Mouse (Mus musculus) 416B (cell line): ENCODE results near the gene Gm47841.
A peak's percentile ranks its signal among the peaks of the same experiment; 100 is the strongest.

ENCODE experiments used
- DNase-seq: peaks from one replicate; pipeline ENCODE4 v3.0.0; 2011; ENCODE audit warnings: low read depth

The Gm47841 gene

DNA sequence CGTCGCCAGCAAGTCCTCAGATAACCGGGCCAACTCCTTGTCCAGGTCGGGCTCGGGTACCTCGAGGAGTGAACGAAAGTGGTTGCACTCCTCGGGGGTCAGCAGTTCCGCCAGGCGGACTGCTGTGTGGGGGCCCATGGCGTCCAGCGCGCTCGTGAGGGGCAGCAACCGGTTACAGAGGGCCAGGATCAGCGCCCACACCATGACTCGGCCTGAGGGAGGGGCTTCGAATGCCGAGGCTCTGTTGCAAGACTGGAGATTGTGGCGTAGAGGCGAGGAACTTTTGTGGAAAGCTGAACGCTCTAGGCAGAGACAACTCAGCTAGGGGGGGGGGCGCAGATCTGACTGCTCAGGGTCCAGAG lies at the start of gene Gm47841:
Gm47841 (minus strand) TSS at position 204 of the 362 bp plus-strand sequence.
- DNase-seq, result no peak

DNA sequence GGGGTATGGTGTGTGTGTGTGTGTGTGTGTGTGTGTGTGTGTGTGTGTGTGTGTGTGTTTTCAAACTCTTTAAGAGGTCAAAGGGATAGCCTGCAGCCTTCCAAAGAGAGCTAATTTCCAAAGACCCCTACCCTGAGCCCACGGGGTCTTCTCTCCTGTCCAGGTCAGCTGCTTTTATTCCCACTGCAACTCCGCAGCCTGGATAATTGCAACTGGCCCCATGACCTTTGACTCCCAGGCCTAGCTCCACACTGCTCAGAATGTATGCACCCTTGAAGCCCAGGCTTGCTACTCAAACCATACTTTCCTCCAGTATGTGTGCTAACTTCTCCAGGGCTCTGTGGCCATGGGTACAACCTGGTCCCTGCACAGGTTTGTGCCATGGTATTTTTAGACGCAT lies 48.2 kb upstream of the Gm47841 start:
- no peak for DNase-seq

DNA sequence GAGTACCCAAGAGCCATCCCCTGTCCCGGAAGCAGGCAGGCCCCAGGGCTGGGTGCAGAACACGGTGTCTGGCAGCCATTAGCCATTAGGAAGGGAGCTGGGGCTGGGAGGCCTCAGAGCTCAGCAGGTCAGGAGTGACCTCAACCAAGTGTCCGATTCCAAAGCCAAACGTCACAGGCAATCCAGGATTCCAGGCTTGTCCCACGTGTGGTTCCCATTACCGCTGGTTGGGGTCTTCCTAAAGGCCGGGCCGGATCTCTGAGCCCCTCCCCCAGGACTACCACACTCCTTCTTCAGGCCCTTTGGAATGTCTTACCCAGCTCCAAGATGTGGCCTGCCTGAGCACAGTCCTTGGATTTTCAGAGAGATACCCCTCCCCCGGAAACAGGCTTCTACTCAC lies 47.8 kb upstream of the Gm47841 start:
- DNase-seq, result no peak

DNA sequence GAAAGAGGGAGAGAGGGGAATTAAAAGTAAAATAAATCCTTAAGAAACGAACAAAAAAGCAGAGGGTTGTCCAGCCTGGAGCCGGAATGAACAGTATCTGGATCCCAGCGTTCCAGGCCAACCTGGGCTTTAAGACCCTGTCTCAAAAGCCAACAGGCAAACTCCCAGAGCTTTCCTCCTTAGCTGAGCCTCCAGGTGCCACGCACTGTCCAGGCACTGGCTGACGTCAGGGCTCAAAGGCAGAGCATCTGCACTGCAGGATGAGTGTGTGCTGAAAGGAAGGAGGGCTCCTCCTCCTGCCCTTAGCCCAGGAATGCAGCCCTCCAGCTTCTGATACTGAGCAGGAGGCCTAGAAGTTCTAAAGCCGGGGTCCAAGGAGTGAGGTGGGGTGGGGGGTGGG lies 46.8 kb upstream of the Gm47841 start:
- DNase-seq, result no peak

DNA sequence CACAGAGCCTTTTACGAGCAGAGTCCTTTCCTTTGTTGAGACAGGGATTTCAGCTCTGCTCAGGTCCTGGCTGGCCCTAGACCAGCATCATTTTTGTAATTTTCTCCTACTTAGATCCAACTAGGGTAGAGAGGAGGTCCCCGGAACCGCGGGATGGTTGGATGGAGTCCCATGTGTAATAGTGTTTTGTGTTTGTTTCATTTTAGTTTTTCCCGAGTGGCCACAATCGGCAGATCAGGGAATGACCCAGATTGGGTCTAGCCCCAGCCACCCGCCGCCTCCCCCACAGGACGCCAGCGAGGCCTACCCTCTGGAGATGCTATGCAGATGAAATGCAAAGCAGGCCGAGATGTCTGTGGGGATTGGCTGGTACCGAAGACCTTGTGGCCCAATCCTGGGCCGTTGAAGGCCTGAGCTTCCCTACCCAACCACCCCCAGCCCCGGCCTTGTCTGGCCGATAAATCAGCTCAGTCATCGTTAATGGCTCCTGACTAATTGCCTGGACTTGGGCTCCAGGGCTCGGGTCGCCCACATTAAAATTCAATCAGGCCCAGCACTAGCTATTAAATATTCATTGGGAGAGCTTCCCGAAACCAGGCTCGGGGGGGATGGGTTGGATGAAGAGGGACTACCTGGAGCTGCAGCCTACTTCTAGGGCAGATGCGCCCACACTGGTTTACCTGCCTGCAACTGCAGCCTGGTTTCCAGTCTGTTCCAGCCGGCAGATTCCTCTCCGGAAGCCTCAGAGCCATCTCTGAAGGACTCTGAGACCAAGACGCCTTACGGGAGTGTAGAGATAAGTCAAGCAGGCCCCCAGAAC lies 45.8 kb upstream of the Gm47841 start:
- DNase-seq, result no peak

DNA sequence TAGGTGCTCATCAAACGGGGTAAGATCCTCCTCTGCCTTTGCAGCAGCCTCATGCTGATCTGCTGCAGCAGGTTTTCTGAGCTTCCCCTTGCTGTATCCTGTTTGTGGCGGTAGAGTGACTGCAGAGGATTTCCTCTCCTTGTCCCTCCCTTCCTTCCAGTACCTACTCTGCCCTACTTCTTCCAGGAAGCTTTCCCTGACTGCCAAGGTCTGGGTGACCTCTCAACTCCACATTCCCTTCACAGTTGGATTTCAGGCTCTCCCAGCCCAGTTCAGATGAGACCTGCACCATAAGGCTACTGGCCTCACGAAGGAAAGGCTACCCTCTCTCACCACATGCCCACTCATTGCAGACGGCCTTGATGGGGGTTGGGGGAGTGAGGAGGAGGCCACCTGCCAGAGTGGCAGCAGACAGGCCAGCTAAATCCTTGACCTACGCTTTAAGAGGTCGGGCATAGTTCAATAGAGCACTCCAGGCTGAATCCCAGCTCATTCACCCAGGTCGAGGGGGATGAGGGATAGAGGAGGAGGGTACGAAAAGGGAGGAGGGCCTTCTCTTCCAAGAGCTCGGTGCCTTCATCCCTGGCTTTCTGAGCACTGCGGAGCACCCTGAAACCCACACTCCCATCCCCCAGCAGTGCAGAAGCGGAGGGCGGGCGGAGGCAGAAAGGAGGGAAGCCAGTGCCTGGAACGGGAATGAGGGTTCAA lies 45.1 kb upstream of the Gm47841 start:
- DNase-seq, result no peak

DNA sequence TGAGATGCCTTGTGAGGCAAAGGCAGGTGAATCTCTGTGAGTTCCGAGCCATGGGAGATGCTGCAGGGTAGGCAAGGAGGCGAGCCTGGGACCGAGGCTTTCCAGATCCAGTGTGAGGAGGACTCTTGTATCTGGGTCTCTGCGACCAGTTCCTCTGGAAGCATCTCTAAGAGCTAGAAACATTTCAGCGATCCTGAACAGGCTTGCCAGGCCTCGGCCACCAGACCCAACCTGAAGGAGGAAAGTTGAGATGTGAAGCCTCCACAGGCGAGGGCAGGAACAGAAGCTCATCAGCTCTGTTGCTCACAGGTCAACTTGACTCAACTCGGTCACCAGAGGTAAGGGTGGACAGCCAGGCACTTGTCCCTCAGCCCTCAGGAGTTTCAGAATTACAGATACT lies 44.4 kb upstream of the Gm47841 start:
- no peak for DNase-seq

DNA sequence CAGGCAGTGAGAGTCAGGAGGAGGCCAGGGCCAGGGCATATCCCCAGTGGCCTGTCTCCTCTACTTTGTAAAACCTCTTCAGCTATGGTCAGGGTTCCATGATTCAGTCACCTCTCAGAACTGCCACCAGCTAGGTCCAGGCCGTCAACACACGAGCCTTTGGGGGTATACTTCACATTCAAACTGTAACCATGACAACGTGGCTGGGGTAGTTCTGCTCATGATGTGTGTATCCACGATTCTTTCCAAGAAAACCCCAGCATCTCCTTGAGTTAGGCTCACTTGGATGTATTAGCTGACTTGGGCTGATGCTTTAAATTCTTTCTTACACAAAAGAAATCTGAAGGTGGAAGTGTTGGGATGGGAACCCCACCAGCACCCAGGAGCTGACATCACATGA lies 41.1 kb upstream of the Gm47841 start:
- no peak for DNase-seq

DNA sequence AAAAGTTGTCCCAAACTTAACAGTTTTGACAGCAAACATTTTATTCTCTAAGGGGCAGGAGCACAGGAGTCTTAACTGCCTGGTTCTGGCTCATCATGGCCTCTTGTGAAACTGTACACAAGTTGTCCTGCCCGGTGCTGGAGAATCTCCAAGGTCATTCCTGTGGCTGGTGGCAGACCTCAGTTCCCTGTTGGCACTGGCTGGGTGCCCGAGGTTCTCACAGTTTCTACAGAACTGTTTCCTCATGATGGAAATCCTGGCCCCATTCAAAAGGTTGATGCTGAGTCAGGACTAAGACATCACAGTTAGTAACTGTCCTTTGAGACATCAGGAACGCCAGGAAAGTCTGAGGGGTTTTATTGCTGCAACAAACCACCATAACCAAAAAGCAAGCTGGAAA lies 39.8 kb upstream of the Gm47841 start:
- peak; percentile 46 for DNase-seq

DNA sequence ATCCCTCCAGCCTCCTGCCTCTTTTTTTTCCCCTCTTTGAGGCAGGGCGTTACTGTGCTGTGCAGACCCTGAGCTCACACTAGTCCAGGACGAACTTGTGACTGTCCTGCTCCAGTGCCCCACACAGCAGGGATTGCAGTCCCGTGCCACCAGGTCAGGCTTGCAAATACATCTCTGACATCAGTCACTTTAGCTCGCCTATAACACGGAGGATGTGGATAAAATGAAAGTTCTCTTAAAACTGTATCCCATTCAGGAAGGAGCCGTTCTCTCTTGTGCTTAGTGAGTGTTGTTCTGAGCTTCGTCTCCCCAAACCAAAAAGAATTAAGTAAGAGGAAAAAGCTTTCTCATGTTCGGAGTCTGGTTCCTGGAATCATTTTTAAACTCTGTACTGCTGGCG lies 39.3 kb upstream of the Gm47841 start:
- DNase-seq, result no peak

DNA sequence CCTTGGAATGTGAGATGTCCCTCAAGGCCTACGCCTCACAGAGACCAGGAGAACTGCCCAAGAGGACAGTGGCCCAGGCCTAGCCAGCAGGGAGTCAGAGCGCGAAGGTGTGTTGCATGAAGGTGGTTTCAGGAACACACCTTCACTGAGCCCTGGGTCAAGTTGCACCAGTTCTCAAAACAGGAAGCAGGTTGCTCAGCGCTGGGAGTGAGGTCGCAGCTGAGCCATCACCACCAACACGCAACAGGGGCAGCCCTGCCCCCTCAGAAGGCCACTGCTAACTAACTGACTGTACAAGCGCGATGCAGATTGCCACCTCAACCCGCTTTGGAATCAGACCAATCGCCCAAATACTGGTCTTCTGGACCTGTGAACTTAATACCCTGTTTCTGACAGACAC lies 37.3 kb upstream of the Gm47841 start:
- DNase-seq, result peak; percentile 7

DNA sequence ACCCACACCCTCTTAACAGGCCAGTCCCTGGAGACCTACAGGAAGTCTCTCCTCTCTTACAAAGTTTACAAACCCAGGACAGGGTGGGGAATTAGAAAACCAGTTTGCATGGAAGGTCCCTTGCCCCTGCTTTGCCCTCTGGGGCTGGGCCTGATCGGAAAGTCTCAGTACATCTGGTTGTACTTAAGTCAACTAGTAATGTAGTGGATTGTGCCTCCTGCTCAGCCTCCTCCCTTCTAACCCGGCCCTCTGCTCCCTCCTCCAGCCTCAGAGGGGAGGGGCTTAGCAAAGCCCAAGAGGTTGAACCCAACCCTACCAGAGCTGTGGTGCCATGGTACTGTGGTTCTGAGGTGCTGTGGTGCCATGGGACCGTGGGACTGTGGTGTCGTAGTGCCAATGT lies 35.0 kb upstream of the Gm47841 start:
- no peak for DNase-seq

DNA sequence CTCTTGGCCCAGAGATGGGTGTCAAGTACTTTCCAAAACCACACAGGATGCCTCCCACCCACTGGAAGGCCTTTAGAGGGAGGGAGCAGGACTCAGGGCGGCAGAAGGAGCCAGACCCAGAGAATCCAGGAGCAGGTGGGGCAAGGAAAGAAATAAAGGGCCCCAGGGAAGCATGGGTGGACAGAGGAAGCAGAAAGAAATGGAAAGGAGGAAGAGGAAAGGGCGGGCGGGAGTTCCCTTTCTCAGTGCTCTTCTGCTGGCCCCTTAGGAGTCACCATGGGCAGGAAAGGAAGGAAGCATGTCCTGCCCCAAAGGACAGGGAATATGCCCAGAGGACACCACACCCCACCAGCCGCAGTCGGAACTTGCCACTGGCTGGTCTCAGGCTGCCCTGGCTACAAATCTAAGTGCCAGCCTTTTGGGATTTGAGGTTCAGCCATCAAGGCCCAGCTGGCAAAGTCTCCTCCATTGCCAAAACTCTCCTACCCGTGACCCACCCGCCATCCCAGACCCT lies 33.9 kb upstream of the Gm47841 start:
- no peak for DNase-seq

DNA sequence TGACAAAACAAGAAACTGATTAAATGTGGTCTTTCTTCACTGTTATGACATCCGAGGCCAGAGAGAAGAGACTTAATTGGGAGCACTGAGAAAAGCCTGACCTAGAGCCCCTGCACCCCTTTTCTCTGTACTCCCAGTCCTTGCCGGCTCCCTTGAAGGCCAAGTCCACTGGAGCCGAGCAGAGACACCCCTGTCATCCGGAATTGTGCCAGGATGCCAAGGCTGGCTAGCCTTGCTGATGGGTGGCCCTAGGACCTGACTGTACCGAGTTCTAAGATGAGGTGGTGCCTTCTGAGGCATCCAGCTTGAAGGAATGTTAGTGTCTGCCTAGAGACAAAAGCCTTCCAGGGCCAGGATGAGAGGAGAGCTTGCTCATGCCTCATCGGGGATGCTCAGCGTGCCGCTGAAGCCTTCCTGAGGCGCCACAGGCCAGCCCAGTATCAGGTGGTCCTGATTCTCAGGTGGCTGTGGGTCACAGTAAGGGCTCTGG lies 32.9 kb upstream of the Gm47841 start:
- no peak for DNase-seq

DNA sequence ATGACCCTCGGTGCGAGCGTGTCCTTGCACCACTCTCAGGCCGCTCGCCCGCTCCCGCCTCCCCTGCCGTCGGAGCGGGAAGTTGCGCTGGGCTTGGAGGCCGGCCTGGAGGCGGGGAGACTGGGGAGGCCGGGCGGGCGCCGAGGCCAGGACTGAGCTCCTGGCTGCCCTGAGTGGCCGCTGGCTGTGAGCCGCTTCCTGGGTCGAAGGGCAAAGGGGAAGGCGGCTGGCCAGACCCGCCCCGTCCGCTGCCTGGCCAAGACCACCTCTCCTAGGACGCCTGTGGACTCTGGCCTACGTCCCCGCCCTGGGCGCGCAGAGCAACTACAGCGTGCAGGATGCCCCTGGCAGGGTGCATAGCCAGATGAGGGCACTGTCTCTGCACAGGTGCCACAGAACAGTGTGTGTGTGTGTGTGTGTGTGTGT lies 31.5 kb upstream of the Gm47841 start:
- DNase-seq, result no peak

DNA sequence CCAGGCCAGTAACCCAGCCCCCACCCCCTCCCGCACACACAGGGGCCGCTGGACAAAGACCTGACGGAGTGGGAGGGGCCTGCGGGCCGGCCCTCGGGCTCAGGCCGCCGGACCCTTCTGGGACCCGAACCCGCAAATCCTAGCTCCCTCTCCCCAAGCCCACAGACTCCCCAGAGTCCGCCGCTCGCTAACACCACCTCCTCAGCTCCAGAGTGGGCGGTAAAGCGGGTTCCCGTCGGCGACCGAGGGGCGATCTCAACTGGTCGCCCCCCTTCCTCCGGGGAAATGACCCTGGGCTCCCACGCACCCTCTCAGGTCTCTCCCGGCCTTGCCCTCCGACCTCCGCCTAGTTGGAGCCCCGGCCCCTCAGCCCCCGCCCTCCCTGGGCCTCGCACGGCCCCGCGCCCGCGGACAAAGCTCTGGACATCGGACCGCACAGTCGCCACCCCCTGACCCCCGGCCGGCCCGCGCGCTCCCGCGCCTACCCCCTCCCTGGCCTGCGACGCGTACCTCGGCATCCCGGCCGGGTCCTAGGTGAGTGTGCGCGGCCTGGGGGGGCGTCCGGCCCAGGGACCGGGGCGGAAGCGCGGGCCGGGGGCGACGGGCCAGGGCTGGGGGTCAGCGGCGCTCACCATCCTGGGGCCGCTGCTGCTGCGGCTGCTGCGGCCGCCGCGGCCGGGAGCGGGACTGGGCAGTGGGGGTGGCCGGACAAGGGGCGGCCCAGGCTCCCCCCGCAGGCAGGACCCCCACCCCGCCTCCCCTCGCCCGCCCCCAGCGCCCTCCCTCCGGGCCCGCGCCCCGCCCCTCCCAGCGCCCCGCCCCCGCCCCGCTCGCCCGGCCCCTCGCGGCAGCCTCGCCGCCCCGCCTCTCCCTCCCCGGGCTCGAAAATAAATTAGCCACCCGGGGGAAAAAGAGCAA lies 30.9 kb upstream of the Gm47841 start, which contains the start of gene Fignl2:
Fignl2 (minus strand) TSS at position 755 of the 918 bp plus-strand sequence.
- no peak for DNase-seq

DNA sequence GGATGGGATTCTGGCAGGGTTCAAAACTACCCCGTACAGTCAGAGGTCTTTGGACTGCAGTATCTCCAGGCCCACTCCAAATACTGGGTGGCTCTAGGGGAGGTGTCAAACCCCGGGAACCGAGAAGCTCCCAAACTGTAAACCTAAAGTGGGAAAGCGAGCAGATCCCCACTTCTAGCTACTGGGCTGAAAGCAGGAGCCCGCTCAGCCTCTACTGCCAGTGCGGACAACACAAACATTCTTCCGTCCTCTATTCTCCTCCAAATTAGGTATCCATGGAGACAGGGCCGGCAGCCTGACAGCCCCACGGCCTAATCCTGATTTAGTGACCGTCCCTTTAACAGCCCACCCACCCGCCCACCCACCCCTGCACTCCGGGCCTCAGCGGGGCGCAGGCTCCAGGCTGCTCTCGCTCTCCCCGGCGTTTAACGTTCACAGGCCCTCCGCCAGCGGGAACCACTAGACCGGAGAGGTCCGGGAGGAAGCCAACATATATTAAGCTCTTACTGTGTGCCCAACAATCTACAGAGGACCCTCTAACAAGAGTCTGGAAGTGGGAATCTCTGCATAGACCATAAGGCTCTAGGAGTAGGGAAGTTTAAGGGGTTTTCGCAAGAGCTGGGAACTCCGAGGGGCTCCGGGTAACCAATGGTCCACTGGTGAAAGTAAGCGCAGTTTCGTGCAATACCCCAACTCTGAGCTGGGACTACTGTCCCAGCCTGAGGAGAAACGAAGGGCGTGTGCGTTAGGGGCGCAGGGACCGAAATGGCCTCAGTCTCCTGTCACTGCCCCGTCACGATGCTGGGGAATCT lies 30.0 kb upstream of the Gm47841 start:
- DNase-seq, result no peak

DNA sequence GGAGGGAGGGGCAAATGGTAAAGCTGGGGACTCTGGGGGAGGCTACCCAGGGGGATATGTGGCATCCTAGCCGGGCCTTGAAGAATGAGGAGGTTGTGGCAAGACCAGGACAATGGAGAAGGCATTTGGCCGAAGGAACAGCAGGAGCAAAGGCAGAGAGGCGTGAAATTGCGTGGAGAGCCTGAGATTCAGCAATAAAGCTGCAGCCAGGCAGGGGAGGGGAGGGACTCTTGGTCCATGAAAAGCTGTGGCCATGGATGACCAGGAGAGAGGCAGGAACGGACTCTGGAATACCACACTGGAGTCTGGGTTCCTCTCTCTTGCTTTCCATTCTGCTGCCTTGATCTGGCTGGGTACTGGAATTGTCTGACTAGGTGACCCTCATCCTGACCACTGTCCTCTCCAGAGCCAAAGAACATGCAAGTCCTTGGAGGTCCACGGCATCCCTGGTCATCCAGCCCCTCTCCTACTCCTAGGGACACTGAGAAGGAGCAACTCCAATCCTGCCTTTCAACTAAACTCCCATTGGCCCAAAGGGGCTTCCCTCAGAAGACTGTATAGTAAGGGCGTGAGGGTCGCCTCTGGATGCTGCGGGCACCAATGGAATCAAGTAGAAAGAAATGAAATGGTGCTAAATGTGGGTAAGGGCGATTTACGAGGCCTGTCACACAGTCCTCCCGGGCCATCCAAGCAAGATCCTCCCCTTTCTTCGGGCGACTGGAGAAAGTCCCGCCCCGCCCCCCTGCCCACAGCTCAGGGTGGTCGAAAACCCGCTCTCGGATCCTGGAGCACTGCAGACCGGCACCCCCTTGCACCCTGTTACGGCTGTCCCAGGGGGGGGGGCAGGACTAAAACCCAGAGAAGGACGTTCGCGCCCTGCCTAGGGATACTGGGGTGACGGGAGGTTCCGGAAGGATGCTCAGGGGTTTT lies 29.1 kb upstream of the Gm47841 start:
- DNase-seq, result no peak

DNA sequence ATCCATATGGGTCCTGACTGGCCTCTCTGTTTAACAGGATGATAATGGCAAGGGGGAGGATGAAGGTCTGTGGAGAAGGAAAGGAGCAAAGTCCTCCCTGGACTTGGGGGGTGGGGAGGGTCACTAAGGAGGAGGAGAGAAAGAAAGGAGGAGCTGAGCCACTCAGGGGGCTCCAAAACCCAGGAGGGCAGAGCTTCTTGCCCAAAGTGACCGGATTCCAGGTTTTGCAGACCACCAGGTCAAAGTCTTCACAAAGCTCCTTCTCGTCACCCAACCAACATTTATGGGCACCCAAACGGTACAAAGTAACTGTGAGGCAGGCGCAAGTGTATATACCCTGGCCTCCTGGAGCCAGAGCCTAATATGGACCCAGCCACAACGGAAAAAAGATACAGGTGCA lies 28.5 kb upstream of the Gm47841 start:
- no peak for DNase-seq

DNA sequence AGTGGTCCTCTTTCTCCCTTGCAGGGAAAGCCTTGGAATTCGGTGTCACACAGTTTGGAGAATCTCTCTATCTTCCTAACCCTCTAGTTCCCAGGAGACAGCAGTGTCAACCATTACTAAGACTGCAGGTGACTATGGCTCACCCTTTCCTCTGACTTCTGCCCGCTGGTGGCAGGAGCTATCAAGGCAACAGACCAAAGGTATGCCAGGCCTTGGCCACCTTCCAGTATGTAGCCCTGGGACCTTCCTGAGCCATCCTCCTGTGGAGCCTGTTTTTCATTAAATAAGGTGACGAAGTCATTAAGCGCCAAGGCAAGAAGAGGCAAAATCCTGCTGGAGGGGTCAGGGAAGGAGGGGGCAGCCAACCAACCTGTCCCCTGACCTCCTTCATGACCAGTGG lies 28.0 kb upstream of the Gm47841 start:
- DNase-seq, result no peak
